Mouse (Mus musculus): ENCODE measurements around the gene Gm7544. TPM values are rescaled to one million over a fixed set of nuclear protein-coding genes. Genes with fewer than 3 reads are reported as not detected.
A peak's percentile ranks its signal among the peaks of the same experiment; 100 is the strongest.
"Not testable (repeated sequence)": the region's sequence is repeated elsewhere in the genome, so short reads cannot be mapped to it uniquely, and the experiment has no call there.

The Gm7544 gene
- polyA plus RNA-seq (2015; fragmentation: Nextera tagmentation; extraction: Ambion mirVana) = not detected in 2 replicates

DNA sequence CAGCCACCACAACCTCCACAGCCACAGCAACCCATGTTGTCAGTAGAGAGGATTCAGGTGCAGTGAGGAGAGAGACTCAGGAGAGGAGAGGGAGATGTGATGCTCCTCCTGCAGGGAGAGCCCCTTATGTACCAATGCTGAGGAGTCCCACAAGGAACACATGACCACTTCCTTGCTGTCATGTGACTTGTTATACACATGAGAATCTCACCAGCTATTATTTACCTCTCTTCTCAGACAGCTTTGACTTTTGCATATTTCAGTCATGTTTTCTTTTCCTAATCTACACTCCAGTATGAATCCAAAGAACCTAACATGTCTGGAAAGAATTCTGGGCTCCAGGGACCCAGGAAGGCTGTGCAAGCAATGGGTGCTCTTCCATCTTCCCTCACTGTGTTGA, at the start of gene Gm7544:
TSS of gene Gm7544 (minus strand) at position 101 of the 400 bp plus-strand sequence.
- not testable (repeated sequence) for H3K9me3 ChIP-seq (ENCODE audit: control insufficient read depth); H3K27ac ChIP-seq (ENCODE audit: low read depth, low read length); H3K4me3 ChIP-seq (ENCODE audit: low read depth, low read length); H3K4me1 ChIP-seq (replicated peaks; ENCODE audit: control insufficient read depth, insufficient read depth, low read length); H3K36me3 ChIP-seq (ENCODE audit: control insufficient read depth, insufficient read depth); H3K4me2 ChIP-seq (replicated peaks; ENCODE audit: low read depth); H3K9ac ChIP-seq (ENCODE audit: low read depth, low read length); H3K27me3 ChIP-seq (replicated peaks; ENCODE audit: control insufficient read depth, insufficient read depth, low read length); ATAC-seq

DNA sequence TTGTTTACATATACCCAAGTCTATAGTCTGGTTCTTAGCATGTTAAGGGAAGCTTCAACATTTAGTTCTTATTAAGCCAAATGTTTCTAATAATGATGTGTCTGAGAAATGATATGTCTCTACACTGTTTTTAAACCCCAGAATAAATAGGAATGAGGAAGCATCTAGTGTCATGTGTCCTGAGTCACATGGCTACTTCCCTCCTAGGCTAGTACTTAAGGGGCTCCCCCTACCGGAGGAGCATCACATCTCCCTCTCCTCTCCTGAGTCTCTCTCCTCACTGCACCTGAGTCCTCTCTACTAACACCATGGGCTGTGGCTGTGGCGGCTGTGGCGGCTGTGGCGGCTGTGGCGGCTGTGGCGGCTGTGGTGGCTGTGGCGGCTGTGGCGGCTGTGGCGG, 44.5 kb upstream of the Gm7544 start, which contains the start of gene Gm47959:
TSS of gene Gm47959 (plus strand) at position 243 of the 400 bp plus-strand sequence.
- H3K4me3 ChIP-seq (ENCODE audit: low read depth, low read length); H3K27ac ChIP-seq (ENCODE audit: low read depth, low read length); H3K4me2 ChIP-seq (replicated peaks; ENCODE audit: low read depth); ATAC-seq; H3K9me3 ChIP-seq (ENCODE audit: control insufficient read depth); H3K27me3 ChIP-seq (replicated peaks; ENCODE audit: control insufficient read depth, insufficient read depth, low read length); H3K9ac ChIP-seq (ENCODE audit: low read depth, low read length); H3K36me3 ChIP-seq (ENCODE audit: control insufficient read depth, insufficient read depth); H3K4me1 ChIP-seq (replicated peaks; ENCODE audit: control insufficient read depth, insufficient read depth, low read length): not testable (repeated sequence)
- 97% methylated on average over 8 of the region's 9 CpGs for WGBS

DNA sequence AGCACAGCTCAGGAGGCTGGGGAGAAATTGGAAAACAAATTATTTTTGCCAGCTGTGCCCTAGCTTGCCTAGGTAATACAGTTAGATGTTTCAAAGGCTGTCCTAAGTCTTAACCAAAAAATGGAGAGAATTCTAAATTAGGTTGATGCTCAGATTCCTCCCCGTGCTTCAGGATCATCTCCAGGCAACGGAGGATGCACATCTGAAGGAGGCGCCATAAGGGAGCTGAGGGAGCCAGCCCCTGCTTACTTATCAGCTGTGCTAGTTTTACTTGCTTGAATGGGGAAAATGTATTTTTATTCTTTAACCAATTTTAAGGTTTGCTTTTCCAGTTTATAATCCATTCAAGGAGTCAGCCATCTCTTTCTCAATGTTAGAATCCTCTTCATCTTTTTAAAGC, 38.1 kb upstream of the Gm7544 start:
- Histone ChIP-seq H3K36me3 (ENCODE audit: control insufficient read depth, insufficient read depth) (no peaks in the 10 kb centered on the region), H3K4me3 (ENCODE audit: low read depth, low read length) (no peak overlapping the region), H3K9me3 (ENCODE audit: control insufficient read depth) (no peaks in the 10 kb centered on the region), H3K27me3 (replicated peaks; ENCODE audit: control insufficient read depth, insufficient read depth, low read length) (no peaks in the 10 kb centered on the region), H3K4me1 (replicated peaks; ENCODE audit: control insufficient read depth, insufficient read depth, low read length) (peaks cover 16% of the 10 kb centered on the region), H3K27ac (ENCODE audit: low read depth, low read length) (no peak overlapping the region), H3K9ac (ENCODE audit: low read depth, low read length) (no peak overlapping the region), H3K4me2 (replicated peaks; ENCODE audit: low read depth) (no peak overlapping the region)
- no peak for ATAC-seq
- 79% methylated on average over 3 of the region's 3 CpGs for WGBS
- no peak for TF ChIP-seq CTCF (IDR thresholded peaks at IDR 0.05; ENCODE audit: low read depth)

DNA sequence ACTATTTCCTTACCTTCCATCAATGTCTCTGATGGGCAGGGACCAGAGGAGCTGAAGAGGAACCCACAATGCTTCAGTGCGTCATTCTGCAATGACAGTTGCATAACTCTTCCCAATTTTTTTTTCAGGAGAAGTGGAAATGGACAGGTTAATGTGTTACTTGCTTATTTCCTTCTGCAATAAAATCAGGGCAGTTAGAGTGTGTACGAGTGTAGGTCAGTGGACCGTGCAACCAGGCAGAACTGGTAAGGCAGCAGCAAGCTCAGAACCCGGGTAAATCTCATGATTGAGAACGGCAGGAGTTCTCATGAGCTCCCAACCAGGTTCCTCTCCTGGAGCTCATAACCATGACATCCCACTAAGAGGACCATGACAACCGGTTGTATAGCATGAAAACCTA, 36.3 kb upstream of the Gm7544 start:
- H3K27me3 ChIP-seq (replicated peaks; ENCODE audit: control insufficient read depth, insufficient read depth, low read length) = no peaks in the 10 kb centered on the region
- no peak for TF ChIP-seq CTCF (IDR thresholded peaks at IDR 0.05; ENCODE audit: low read depth)
- H3K9me3 ChIP-seq (ENCODE audit: control insufficient read depth) = no peaks in the 10 kb centered on the region
- 42% methylated on average over 6 of the region's 6 CpGs for WGBS
- no peak overlapping the region; the same call in 1 of the 2 replicates for H3K4me2 ChIP-seq (replicated peaks; ENCODE audit: low read depth)
- no peak overlapping the region for H3K4me3 ChIP-seq (ENCODE audit: low read depth, low read length)
- ATAC-seq = peak; percentile 75
- peaks cover 16% of the 10 kb centered on the region for H3K4me1 ChIP-seq (replicated peaks; ENCODE audit: control insufficient read depth, insufficient read depth, low read length)
- peak overlapping the region; percentile 88 for H3K27ac ChIP-seq (ENCODE audit: low read depth, low read length)
- H3K9ac ChIP-seq (ENCODE audit: low read depth, low read length) = no peak overlapping the region
- H3K36me3 ChIP-seq (ENCODE audit: control insufficient read depth, insufficient read depth) = no peaks in the 10 kb centered on the region

DNA sequence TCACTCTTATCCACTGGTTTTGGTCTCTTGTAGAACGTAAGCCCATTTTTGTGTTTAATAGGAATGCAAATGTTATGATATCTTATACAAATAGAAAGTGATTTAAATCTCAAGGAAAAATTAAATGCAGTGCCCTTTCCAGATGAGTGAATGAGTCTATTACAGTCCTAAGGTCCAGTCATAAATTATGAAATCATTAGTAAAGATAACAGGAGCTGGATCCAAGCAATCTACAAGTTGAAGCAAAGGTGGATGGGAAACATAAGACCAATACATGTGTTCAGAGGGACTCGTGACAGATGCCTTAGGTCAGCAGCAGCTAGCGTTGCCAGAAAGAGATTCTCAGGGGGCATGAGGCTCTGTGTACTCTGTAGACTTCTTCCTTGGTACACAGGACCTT, 35.8 kb upstream of the Gm7544 start:
- Histone ChIP-seq H3K36me3 (ENCODE audit: control insufficient read depth, insufficient read depth) (no peaks in the 10 kb centered on the region), H3K4me3 (ENCODE audit: low read depth, low read length) (no peak overlapping the region), H3K27ac (ENCODE audit: low read depth, low read length) (peak overlapping the region; percentile 88), H3K9me3 (ENCODE audit: control insufficient read depth) (no peaks in the 10 kb centered on the region), H3K9ac (ENCODE audit: low read depth, low read length) (no peak overlapping the region), H3K27me3 (replicated peaks; ENCODE audit: control insufficient read depth, insufficient read depth, low read length) (no peaks in the 10 kb centered on the region), H3K4me2 (replicated peaks; ENCODE audit: low read depth) (peak overlapping the region; percentile 35; the same call in 1 of the 2 replicates), H3K4me1 (replicated peaks; ENCODE audit: control insufficient read depth, insufficient read depth, low read length) (peaks cover 16% of the 10 kb centered on the region)
- ATAC-seq = peak; percentile 91
- 41% methylated on average over 3 of the region's 3 CpGs for WGBS
- TF ChIP-seq CTCF (IDR thresholded peaks at IDR 0.05; ENCODE audit: low read depth) = no peak

DNA sequence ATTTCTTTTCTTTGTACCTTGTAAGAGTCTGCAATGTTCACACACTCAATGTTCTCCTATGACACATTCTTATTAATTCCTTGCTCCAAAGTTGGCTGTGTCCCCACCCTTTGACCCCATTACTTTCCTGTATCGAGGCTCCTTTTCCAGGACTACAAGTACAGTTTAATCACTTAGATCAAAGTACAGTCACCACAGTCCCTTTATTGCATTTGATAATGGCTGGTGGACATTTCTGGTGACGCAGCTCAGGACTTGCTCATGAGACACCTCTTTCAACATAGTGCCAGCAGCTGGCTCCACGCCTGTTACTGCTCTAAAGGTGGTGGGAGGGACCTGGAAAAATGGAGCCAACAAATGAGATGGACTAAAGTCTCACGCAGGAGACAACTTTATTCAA, 35.2 kb upstream of the Gm7544 start:
- peak; percentile 93 for ATAC-seq
- WGBS = 30% methylated on average over 4 of the region's 4 CpGs
- H3K4me3 ChIP-seq (ENCODE audit: low read depth, low read length) = no peak overlapping the region
- no peaks in the 10 kb centered on the region for H3K9me3 ChIP-seq (ENCODE audit: control insufficient read depth)
- H3K27ac ChIP-seq (ENCODE audit: low read depth, low read length) = peak overlapping the region; percentile 88
- peaks cover 16% of the 10 kb centered on the region for H3K4me1 ChIP-seq (replicated peaks; ENCODE audit: control insufficient read depth, insufficient read depth, low read length)
- no peaks in the 10 kb centered on the region for H3K27me3 ChIP-seq (replicated peaks; ENCODE audit: control insufficient read depth, insufficient read depth, low read length)
- H3K36me3 ChIP-seq (ENCODE audit: control insufficient read depth, insufficient read depth) = no peaks in the 10 kb centered on the region
- no peak for TF ChIP-seq CTCF (IDR thresholded peaks at IDR 0.05; ENCODE audit: low read depth)
- no peak overlapping the region for H3K9ac ChIP-seq (ENCODE audit: low read depth, low read length)
- H3K4me2 ChIP-seq (replicated peaks; ENCODE audit: low read depth) = peak overlapping the region; percentile 35; the same call in 1 of the 2 replicates

Measured in intestine, postnatal 0 days (tissue).